Mouse (Mus musculus): Measurements from ENCODE around the gene 6430548M08Rik. TPM values are rescaled to one million over a fixed set of nuclear protein-coding genes. Genes with fewer than 3 reads are reported as not detected.
A peak's percentile ranks its signal among the peaks of the same experiment; 100 is the strongest.

6430548M08Rik gene
- polyA plus RNA-seq, 1 experiment from 2014 or later: 5.8 TPM

DNA sequence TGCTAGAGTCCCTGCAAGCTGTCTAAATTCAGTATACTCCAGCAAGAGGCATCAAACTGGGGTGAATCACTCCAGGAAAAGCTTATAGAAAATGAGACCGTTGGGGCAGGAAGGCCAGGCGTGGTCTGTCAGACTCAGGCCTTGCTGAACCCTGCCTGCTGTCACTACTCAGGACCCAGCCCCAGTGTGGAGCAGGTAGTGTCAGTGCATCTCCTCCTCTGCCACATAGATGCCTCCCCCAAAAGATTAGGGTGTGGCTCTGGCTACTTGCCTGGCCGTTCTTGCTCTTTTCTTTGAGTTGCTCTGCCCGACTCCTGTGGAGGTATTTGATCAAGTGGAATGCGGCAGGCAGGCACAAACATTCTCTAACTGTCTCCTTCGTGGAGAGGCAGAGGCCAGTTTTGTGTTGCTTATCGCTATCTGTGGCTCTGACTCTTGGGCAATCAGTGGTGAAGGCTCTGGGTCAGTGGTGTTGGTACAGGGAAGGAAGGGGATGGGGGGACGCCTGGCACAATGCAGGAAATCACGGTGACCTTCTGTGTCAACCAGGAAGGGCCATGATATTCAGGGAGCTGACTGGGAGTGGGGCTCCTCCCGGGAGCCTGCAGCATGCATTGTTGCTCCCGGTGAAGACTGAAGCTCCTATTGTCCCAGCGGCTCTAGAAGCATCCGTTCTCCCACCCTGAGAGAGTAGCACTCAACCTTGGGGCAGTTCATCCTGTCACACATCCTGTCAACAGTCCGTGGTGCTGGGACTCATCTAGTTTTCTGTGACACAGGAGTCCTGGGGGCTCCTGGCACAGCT lies 12.6 kb downstream of the 6430548M08Rik start:
- no peaks in the 10 kb centered on the region for H3K9me3 ChIP-seq (replicated peaks)
- no peaks in the 10 kb centered on the region for H3K36me3 ChIP-seq
- WGBS: 33% methylated on average over 14 of the region's 14 CpGs
- H3K4me2 ChIP-seq: no peak overlapping the region; the same call in 1 of the 2 replicates
- H3K27me3 ChIP-seq: no peaks in the 10 kb centered on the region
- peak overlapping the region; percentile 82 for H3K27ac ChIP-seq
- H3K9ac ChIP-seq: no peak overlapping the region
- H3K4me3 ChIP-seq (replicated peaks): no peak overlapping the region
- H3K4me1 ChIP-seq: peaks cover 45% of the 10 kb centered on the region
- ATAC-seq (replicated peaks; ENCODE audit: low FRiP score): peak; percentile 63

- WGBS: 60% methylated on average over 4 of the region's 4 CpGs
- H3K27ac ChIP-seq: 0 out of 2 replicates have a peak overlapping the region, but pooled peaks have one; percentile 18
- ATAC-seq (replicated peaks; ENCODE audit: low FRiP score): no peak
These were observed 15.6 kb downstream of the 6430548M08Rik start for GRCm38 (mm10) chr8:120129547-120129946.

GRCm38 (mm10) chr8:120131158-120131557 lies 17.2 kb downstream of the 6430548M08Rik start:
- Histone ChIP-seq H3K4me2 (no peak overlapping the region), H3K4me1 (peaks cover 23% of the 10 kb centered on the region), H3K4me3 (replicated peaks) (no peak overlapping the region), H3K27ac (no peak overlapping the region), H3K27me3 (no peaks in the 10 kb centered on the region), H3K9ac (no peak overlapping the region), H3K9me3 (replicated peaks) (no peaks in the 10 kb centered on the region), H3K36me3 (no peaks in the 10 kb centered on the region)
- 88% methylated on average over 8 of the region's 8 CpGs for WGBS
- ATAC-seq (replicated peaks; ENCODE audit: low FRiP score): no peak

More at GRCm38 (mm10) chr8:120129547-120129946, 15.6 kb downstream of the 6430548M08Rik start:
- Histone ChIP-seq H3K4me3 (replicated peaks) (no peak overlapping the region), H3K4me2 (no peak overlapping the region), H3K4me1 (peaks cover 39% of the 10 kb centered on the region), H3K36me3 (no peaks in the 10 kb centered on the region), H3K27me3 (no peaks in the 10 kb centered on the region), H3K9ac (no peak overlapping the region), H3K9me3 (replicated peaks) (no peaks in the 10 kb centered on the region)

DNA sequence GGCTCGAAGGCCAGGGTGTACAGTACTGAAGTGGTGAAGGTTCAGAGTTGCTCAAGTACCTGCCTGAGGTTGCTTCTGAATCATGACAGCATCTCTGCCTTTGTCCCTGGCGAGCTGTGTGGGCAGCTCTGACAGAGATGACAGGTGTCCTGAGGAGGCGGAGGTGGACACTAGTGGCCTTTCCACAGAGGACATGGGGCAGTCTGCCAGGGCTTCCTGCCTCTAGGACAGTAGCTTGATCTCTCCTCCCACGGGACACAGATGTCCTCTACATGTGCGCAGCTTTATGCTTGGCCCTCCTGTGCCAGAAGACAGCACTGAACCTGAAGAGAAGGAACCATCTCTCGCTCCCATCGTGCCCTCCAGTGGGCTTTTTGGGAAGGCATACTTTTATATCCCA lies 19.2 kb downstream of the 6430548M08Rik start:
- WGBS: 74% methylated on average over 7 of the region's 7 CpGs
- ATAC-seq (replicated peaks; ENCODE audit: low FRiP score): no peak
- Histone ChIP-seq H3K27me3 (no peaks in the 10 kb centered on the region), H3K4me3 (replicated peaks) (no peak overlapping the region), H3K36me3 (no peaks in the 10 kb centered on the region), H3K27ac (no peak overlapping the region), H3K9ac (no peak overlapping the region), H3K4me2 (no peak overlapping the region), H3K4me1 (peaks cover 8% of the 10 kb centered on the region; the same call in 1 of the 2 replicates), H3K9me3 (replicated peaks) (no peaks in the 10 kb centered on the region)

DNA sequence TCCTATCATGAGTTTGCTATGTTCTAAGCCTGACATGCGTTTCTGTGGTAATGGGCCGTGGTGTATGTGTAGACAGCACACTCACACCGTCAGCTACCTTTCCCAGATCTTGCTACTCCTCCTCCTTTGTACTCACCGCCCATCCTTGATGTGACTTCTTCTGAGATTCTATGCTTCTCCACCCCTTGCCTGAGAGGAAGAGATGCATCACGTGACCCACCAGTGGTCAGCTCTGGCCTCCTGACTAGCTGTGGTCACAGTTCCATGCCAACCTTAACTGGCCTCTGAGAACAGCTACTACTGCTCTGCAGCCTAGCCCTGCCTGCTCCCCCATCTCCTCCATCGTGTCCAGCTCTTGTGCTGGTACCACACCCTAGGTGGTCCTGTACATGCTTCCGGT lies 21.7 kb downstream of the 6430548M08Rik start:
- H3K9ac ChIP-seq: no peak overlapping the region
- WGBS: 91% methylated on average over 7 of the region's 7 CpGs
- H3K9me3 ChIP-seq (replicated peaks): no peaks in the 10 kb centered on the region
- H3K36me3 ChIP-seq: no peaks in the 10 kb centered on the region
- no peak for ATAC-seq (replicated peaks; ENCODE audit: low FRiP score)
- no peaks in the 10 kb centered on the region; the same call in 1 of the 2 replicates for H3K27me3 ChIP-seq
- H3K4me1 ChIP-seq: no peaks in the 10 kb centered on the region
- no peak overlapping the region for H3K4me2 ChIP-seq
- H3K27ac ChIP-seq: no peak overlapping the region
- no peak overlapping the region for H3K4me3 ChIP-seq (replicated peaks)

DNA sequence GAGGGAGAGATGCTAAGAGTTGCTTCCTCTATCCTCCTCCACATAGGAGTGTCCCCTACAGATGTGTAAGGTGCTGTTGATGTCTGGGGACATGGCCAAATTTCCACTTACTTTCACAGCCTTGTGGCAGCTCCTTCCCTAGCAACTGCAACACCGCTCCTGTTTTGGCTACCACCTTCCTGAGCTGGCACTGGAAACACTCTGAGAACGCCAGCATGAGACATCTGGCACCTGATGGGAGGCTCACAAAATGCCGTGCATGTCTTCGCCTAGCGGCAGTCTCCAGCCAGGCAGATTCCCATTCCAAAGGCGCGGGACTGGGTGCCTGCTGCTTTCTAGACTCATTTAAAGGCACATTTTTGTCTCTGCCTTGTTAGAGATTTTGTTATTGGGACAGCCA lies 22.7 kb downstream of the 6430548M08Rik start:
- Histone ChIP-seq H3K9ac (no peak overlapping the region), H3K4me3 (replicated peaks) (no peak overlapping the region), H3K4me1 (no peaks in the 10 kb centered on the region), H3K9me3 (replicated peaks) (no peaks in the 10 kb centered on the region), H3K27ac (no peak overlapping the region), H3K27me3 (no peaks in the 10 kb centered on the region; the same call in 1 of the 2 replicates), H3K36me3 (no peaks in the 10 kb centered on the region), H3K4me2 (no peak overlapping the region)
- no peak for ATAC-seq (replicated peaks; ENCODE audit: low FRiP score)
- 72% methylated on average over 7 of the region's 7 CpGs for WGBS

GRCm38 (mm10) chr8:120138958-120139357 lies 25.0 kb downstream of the 6430548M08Rik start:
- Histone ChIP-seq H3K4me3 (replicated peaks) (no peak overlapping the region), H3K9me3 (replicated peaks) (no peaks in the 10 kb centered on the region), H3K4me1 (peaks cover under 1% of the 10 kb centered on the region; the same call in 1 of the 2 replicates), H3K9ac (no peak overlapping the region), H3K4me2 (no peak overlapping the region), H3K36me3 (no peaks in the 10 kb centered on the region), H3K27ac (no peak overlapping the region), H3K27me3 (no peaks in the 10 kb centered on the region; the same call in 1 of the 2 replicates)
- 52% methylated on average over 2 of the region's 2 CpGs for WGBS
- ATAC-seq (replicated peaks; ENCODE audit: low FRiP score): no peak

DNA sequence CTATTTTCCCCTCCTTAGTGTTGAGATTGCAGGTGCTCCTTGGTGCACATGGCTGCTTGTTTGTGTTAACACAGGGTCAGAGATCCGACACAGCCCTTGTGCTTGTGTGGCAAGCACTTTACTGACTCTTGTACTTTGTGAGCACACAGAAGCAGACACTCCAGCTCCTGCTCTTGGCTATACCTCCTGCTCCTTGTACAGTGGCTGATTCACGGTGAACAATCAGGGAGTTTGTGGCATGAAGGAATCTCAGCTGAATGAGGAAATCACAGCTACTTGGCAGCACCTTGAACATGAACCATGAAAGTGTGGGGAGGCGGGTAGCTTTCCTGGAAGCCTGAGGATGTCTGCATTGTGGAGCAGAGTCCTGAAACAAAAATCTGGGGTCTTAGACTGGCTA lies 26.8 kb downstream of the 6430548M08Rik start:
- H3K36me3 ChIP-seq: no peaks in the 10 kb centered on the region
- H3K9me3 ChIP-seq (replicated peaks): no peaks in the 10 kb centered on the region
- no peak overlapping the region for H3K9ac ChIP-seq
- no peak overlapping the region for H3K4me2 ChIP-seq
- H3K4me3 ChIP-seq (replicated peaks): no peak overlapping the region
- no peaks in the 10 kb centered on the region; the same call in 1 of the 2 replicates for H3K27me3 ChIP-seq
- H3K4me1 ChIP-seq: peaks cover 13% of the 10 kb centered on the region
- no peak for ATAC-seq (replicated peaks; ENCODE audit: low FRiP score)
- WGBS: 64% methylated on average over 3 of the region's 3 CpGs
- H3K27ac ChIP-seq: no peak overlapping the region

GRCm38 (mm10) chr8:120143911-120144651 lies 30.1 kb downstream of the 6430548M08Rik start:
- no peak overlapping the region for H3K27ac ChIP-seq
- no peaks in the 10 kb centered on the region for H3K9me3 ChIP-seq (replicated peaks)

GRCm38 (mm10) chr8:120144652-120145301 lies 30.8 kb downstream of the 6430548M08Rik start:
- 54% methylated on average over 12 of the region's 12 CpGs for WGBS
- no peak for ATAC-seq (replicated peaks; ENCODE audit: low FRiP score)
- H3K27ac ChIP-seq: no peak overlapping the region

More at GRCm38 (mm10) chr8:120143911-120144651, 30.1 kb downstream of the 6430548M08Rik start:
- Histone ChIP-seq H3K4me3 (replicated peaks) (no peak overlapping the region), H3K9ac (no peak overlapping the region), H3K4me2 (no peak overlapping the region), H3K27me3 (no peaks in the 10 kb centered on the region; the same call in 1 of the 2 replicates), H3K4me1 (peaks cover 13% of the 10 kb centered on the region), H3K36me3 (no peaks in the 10 kb centered on the region)
- 59% methylated on average over 15 of the region's 15 CpGs for WGBS
- no peak for ATAC-seq (replicated peaks; ENCODE audit: low FRiP score)

DNA sequence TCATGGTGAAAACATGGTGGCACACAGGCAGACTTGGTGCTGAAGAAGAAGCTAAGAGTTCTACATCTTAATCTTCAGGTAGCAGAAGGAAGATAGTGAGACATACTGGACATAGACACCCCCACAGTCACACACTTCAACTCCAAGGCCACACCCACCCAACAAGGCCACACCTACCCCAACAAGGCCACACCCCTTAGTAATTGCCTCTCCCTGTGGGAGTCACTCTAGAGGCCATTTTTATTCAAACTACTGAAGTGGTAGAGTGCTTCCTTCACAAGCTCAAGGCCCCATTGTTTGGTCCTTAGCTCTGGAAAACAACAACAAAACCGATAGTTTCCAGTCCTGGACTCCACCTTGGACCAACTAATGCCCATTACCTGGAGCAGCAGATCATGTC lies 32.1 kb downstream of the 6430548M08Rik start:
- ATAC-seq (replicated peaks; ENCODE audit: low FRiP score): no peak
- Histone ChIP-seq H3K9ac (no peak overlapping the region), H3K9me3 (replicated peaks) (no peaks in the 10 kb centered on the region), H3K27me3 (no peaks in the 10 kb centered on the region), H3K4me3 (replicated peaks) (no peak overlapping the region), H3K4me1 (peaks cover 16% of the 10 kb centered on the region), H3K36me3 (no peaks in the 10 kb centered on the region), H3K27ac (no peak overlapping the region), H3K4me2 (no peak overlapping the region)
- 76% methylated on average over 1 of the region's 1 CpGs for WGBS

More at GRCm38 (mm10) chr8:120144652-120145301, 30.8 kb downstream of the 6430548M08Rik start:
- H3K4me1 ChIP-seq: peaks cover 13% of the 10 kb centered on the region
- H3K27me3 ChIP-seq: no peaks in the 10 kb centered on the region; the same call in 1 of the 2 replicates
- no peak overlapping the region for H3K4me3 ChIP-seq (replicated peaks)
- no peak overlapping the region for H3K4me2 ChIP-seq
- H3K9ac ChIP-seq: no peak overlapping the region
- H3K9me3 ChIP-seq (replicated peaks): no peaks in the 10 kb centered on the region
- H3K36me3 ChIP-seq: no peaks in the 10 kb centered on the region

Data from kidney, embryonic 15.5 days (tissue).